Mouse (Mus musculus): ENCODE measurements at regions not wholly inside any gene's neighbourhood (a gene's known extent, or its start where the extent isn't known, plus 50 kb on each side); places are given as distances from the start of the nearest gene placed in this dataset.

GRCm38 (mm10) chr9:73242521-73243308, 129.5 kb downstream of the Rsl24d1 start:
- H3K4me1 ChIP-seq (ENCODE audit: control insufficient read depth in 1 of 2, insufficient read depth in 2 of 2, low read length in 2 of 2): no peaks in the 10 kb centered on the region; a peak in 1 of 4 replicates
- H3K4me3 ChIP-seq (ENCODE audit: control insufficient read depth in 1 of 2, insufficient read depth in 1 of 2, low read depth in 2 of 2, low read length in 2 of 2): no peak overlapping the region
- no peaks in the 10 kb centered on the region for H3K79me2 ChIP-seq (ENCODE audit: control insufficient read depth, insufficient read depth, low read length, poor library complexity)
- no peak overlapping the region for H3K27ac ChIP-seq (ENCODE audit: control insufficient read depth, low read depth, low read length)
- peaks cover 0 to 2% of the 10 kb centered on the region in 2 experiments; a peak in 1 of 4 replicates for H3K36me3 ChIP-seq (ENCODE audit: control insufficient read depth in 1 of 2, insufficient read depth in 2 of 2, low read length in 2 of 2)
- no peaks in the 10 kb centered on the region for H3K9me3 ChIP-seq (replicated peaks; ENCODE audit: insufficient read depth, low read length)
- TF ChIP-seq USF1 (IDR thresholded peaks at IDR 0.05; ENCODE audit: low read depth, low read length) (no peak), NRF1 (IDR thresholded peaks at IDR 0.05; ENCODE audit: insufficient read depth, low read depth, low read length, poor library complexity, severe bottlenecking) (no peak), POLR2AphosphoS2 (IDR thresholded peaks at IDR 0.05; ENCODE audit: low read length) (no peak)
- no peak overlapping the region for H3K9ac ChIP-seq (ENCODE audit: control insufficient read depth, low read depth, low read length, poor library complexity, severe bottlenecking)
- no peaks in the 10 kb centered on the region for H3K27me3 ChIP-seq (ENCODE audit: control insufficient read depth in 1 of 2, insufficient read depth in 2 of 2, low read length in 2 of 2)
- no peak for DNase-seq (ENCODE audit: low read depth, low spot score)

DNA sequence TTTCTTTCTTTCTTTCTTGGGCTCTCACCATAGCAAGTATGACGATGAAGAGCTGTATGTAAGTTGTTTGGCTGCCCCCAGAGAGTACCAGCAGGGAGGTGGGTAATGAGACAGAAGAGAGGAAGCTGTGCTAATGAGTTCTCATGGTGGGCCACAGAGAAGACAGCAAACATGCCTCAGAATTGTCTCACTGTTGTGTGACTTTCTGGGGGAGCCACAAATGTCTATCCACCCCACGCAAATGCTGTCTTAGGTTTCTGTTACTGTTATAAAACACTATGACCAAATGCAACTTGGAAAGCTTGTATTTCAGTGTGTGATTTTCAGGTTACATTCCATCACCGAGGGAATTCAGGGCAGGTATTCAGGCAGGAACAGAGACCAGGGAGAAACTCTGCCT, 131.0 kb downstream of the Rsl24d1 start:
- no peak for TF ChIP-seq MXI1 (IDR thresholded peaks at IDR 0.05; ENCODE audit: low read depth, low read length)
- TF ChIP-seq EP300 (IDR thresholded peaks at IDR 0.05; ENCODE audit: low read depth in 1 of 2, low read length in 2 of 2): no peak
- TF ChIP-seq HCFC1 (IDR thresholded peaks at IDR 0.05; ENCODE audit: low read depth, low read length): no peak
- no peak for TF ChIP-seq UBTF (IDR thresholded peaks at IDR 0.05; ENCODE audit: borderline replicate concordance, insufficient read depth, low read depth, low read length)
- no peak for TF ChIP-seq CHD1 (IDR thresholded peaks at IDR 0.05; ENCODE audit: low read depth, low read length)
- TF ChIP-seq ZC3H11A (IDR thresholded peaks at IDR 0.05; ENCODE audit: low read depth, low read length): no peak
- TF ChIP-seq POLR2AphosphoS2 (IDR thresholded peaks at IDR 0.05; ENCODE audit: low read length): no peak
- TF ChIP-seq TCF12 (IDR thresholded peaks at IDR 0.05; ENCODE audit: low read depth, low read length): no peak
- TF ChIP-seq CTCF (IDR thresholded peaks at IDR 0.05 in 2 of 3, conservative IDR thresholded peaks at IDR 0.05 in 1 of 3; ENCODE audit: control insufficient read depth in 1 of 3, insufficient read depth in 1 of 3, low read depth in 2 of 3, low read length in 3 of 3, poor library complexity in 1 of 3, severe bottlenecking in 1 of 3): no peak
- no peak for TF ChIP-seq MEF2A (IDR thresholded peaks at IDR 0.05; ENCODE audit: extremely low read depth, insufficient replicate concordance, low read depth, low read length, poor library complexity, severe bottlenecking)
- no peak for TF ChIP-seq JUND (IDR thresholded peaks at IDR 0.05; ENCODE audit: low read depth, low read length)
- no peak for TF ChIP-seq CHD2 (IDR thresholded peaks at IDR 0.05; ENCODE audit: low read length)
- TF ChIP-seq ETS1 (IDR thresholded peaks at IDR 0.05; ENCODE audit: low read depth, low read length): no peak
- no peak for TF ChIP-seq KAT2A (conservative IDR thresholded peaks at IDR 0.05; ENCODE audit: low read depth, low read length)
- TF ChIP-seq GABPA (IDR thresholded peaks at IDR 0.05; ENCODE audit: low read depth, low read length): no peak
- TF ChIP-seq SMC3 (IDR thresholded peaks at IDR 0.05; ENCODE audit: low read depth, low read length): no peak
- H3K4me1 ChIP-seq (ENCODE audit: control insufficient read depth in 1 of 2, insufficient read depth in 2 of 2, low read length in 2 of 2): no peaks in the 10 kb centered on the region; a peak in 1 of 4 replicates
- H3K9me3 ChIP-seq (replicated peaks; ENCODE audit: insufficient read depth, low read length): no peaks in the 10 kb centered on the region

More for the DNA sequence above, 131.0 kb downstream of the Rsl24d1 start:
- Histone ChIP-seq H3K4me3 (ENCODE audit: control insufficient read depth in 1 of 2, insufficient read depth in 1 of 2, low read depth in 2 of 2, low read length in 2 of 2) (no peak overlapping the region), H3K79me2 (ENCODE audit: control insufficient read depth, insufficient read depth, low read length, poor library complexity) (no peaks in the 10 kb centered on the region), H3K9ac (ENCODE audit: control insufficient read depth, low read depth, low read length, poor library complexity, severe bottlenecking) (no peak overlapping the region), H3K36me3 (ENCODE audit: control insufficient read depth in 1 of 2, insufficient read depth in 2 of 2, low read length in 2 of 2) (peaks cover 0 to 2% of the 10 kb centered on the region in 2 experiments; a peak in 1 of 4 replicates), H3K27me3 (ENCODE audit: control insufficient read depth in 1 of 2, insufficient read depth in 2 of 2, low read length in 2 of 2) (no peaks in the 10 kb centered on the region), H3K27ac (ENCODE audit: control insufficient read depth, low read depth, low read length) (no peak overlapping the region)
- no peak for DNase-seq (ENCODE audit: low read depth, low spot score)

Measured in MEL (cell line).